Mouse (Mus musculus) thymus, postnatal 14 days (tissue): ENCODE data around the gene Pkhd1.

ENCODE experiments used
- DNase-seq: peaks from one replicate; pipeline ENCODE4 v3.0.0; 2021

Gene Pkhd1

DNA sequence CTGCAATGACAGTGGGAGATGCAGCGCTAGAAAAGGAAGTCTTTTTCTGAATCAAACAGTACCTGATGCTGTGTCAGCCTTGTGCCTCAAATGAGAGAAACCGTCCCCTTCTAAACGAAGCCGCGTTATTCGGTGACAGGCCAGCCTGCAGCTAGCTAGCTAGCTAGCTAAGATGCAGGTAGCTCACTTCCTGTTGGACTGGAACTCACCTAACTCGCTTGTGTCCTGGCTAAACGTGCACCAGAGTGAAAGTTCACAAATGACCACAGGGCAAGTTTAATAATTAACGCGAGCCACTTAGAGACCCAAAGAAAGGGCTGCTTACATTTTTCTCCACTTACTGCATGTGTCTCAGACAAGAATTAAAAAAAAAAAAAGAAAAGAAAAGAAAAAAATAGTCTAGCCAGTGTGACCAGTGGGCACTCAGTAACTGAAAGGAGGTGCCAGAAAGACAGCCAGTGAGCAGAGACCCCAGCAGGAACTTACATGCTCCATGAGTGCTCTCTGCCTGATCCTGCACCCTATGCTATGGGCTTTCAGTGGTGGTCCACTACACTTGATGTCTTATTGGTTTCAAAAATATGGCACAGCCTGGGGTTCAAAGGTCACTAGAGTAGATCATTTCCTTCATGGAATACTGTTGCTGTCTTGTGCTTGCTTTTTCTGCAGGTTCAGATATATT lies at the start of gene Pkhd1:
TSS of gene Pkhd1 (minus strand) at position 216 of the 682 bp plus-strand sequence.
- no peak for DNase-seq

GRCm38 (mm10) chr1:20667567-20667966 lies 49.7 kb upstream of the Pkhd1 start:
- no peak for DNase-seq

DNA sequence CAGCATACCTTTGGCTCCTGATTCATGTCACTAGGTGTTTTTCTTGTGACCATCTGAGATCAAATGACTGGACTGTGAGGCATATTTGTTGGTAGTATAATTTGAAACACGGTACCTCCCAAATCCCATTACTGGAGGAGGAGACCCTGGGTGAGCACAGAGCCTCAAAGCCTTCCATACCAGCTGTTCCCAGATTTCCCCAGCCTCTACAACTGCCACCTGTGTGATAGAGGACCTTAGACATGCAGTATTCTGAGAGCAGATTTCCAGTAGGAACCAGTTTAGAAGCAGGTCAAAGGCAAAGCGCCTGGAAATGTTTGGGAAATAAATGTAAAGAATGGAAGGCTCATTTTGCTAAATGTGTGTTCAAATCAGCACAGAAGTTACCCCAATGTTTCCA lies 48.4 kb upstream of the Pkhd1 start:
- no peak for DNase-seq

DNA sequence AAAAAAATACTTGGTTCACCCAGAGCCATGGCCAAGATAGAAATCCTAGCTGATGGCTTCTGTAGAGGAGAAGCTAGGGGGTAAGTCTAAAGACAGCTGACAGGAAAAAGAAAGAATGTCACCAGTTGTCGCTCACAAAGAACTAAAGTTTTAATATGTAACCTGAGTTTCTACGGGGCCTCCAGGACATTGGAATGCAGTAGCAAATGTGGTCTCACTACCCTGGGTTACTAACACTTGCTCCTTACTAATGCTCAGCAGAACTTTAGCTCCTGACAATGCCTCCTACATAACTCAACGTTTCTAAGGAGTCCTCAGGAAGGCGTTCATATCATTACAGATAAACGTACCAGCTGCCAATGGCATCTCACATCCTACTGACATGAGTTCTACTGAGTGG lies 37.2 kb upstream of the Pkhd1 start:
- DNase-seq: no peak

DNA sequence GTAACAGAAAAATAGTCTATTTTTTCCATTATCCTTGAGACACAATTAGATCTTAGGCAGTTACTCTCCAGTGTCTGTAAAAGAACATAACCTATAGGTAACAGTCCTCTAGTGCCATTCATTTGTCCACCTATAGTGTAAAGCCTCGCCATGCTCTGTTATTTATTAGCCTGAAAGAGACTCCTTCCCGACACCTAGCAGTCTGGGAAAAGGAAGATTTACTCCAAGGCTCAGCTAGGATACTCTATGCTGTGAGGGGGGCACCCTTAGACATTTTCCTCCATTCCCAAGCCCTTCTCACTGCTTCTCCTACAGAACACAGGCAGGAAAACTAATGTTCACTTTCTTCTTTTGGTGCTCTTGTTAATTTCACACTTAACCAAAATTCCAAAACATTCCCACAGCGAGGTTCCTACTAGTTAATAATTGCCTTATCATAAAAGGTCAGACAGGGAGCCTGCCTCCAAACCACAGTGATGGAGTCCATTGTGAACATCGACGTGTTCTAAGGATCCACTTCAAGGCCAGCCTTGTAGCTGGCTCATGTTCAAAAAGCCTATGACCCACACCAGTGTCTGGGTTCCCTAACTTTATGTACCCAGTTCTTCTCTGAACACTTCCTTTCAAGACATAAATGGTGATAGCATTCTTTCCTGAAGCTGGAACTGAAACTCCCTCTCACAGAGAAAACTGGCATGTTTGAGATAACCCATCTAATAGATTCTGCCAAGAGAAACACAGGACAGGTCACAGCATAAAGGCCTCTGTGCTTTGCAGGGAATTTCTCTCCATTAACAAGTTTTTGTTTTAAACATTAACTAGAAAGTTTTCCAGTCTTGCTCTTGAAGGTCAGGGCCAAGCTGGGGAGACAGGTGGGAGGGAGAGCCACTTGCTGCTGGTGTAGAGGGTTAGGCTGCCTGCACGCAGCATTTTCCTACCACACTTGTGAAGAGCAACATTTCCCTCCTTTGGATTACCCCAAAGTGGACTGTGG lies 35.9 kb upstream of the Pkhd1 start:
- DNase-seq: no peak

GRCm38 (mm10) chr1:20634856-20635255 lies 17.0 kb upstream of the Pkhd1 start:
- DNase-seq: no peak

DNA sequence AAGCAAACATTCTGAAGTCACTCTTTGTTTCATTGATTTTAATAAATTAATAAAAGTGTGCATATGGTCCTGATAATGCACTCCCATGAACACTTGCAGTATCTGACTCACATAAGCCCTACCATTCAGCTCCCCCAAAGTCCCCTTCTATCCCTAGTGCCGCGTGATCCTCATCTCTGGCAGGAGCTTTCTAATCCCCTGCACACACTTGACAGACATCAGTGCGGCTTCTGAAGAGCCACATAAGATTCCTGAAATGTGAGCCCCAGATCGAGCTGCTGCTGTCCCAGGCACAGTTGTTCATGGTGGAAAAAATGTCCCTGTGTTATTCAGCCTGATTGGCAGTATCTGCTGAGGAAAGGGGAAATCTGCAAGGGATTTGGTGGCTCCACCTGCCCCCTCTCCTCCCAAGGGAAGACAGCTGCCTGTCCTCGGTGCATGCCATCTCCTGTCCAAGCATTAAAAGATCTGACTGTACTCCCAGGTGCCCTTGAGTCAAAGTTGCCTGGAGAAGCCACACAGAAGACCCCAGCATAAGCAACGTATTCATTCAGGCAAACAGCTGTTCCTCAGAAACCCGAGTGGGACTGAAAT lies 15.5 kb upstream of the Pkhd1 start:
- DNase-seq: no peak

GRCm38 (mm10) chr1:20624564-20624963 lies 6.7 kb upstream of the Pkhd1 start:
- DNase-seq: no peak

DNA sequence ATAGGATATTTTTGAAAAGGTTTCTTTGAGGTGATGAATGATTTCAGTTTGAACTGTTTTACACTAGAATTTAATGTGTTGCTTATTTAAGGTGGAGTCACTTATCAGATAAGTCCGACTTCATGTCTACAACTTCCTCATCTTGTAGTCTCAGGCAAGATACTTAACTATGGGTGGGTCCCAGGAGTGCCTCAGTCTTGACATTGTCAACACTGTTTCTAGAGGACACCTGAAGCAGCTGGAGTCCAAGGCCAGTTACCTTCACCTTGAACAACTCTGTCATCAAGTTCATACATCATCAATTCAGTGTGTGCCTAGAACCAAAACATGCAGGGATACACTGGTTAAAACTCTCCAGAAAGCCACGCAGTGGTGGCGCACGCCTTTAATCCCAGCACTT lies 5.5 kb upstream of the Pkhd1 start:
- DNase-seq: no peak

DNA sequence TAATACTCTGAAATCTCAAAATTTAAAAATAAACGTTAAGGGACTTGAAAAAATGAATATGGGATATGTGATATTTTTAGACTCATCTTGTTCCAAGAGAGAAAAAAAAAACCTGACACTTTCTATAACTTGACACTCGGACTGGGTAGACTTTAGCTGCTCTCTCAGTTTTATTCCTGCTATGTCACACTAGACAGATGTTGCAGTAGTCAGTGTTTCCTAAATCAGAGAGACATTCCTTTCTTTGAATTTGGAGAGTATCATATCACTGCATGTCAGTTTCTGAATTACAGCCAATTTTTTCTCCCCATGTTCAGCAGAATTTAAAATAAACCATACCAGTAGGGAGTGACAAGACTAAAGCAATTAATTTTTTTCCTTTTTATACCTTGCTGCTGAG lies 2.7 kb upstream of the Pkhd1 start:
- DNase-seq: no peak

GRCm38 (mm10) chr1:20619363-20619762 lies 1.5 kb upstream of the Pkhd1 start:
- no peak for DNase-seq

DNA sequence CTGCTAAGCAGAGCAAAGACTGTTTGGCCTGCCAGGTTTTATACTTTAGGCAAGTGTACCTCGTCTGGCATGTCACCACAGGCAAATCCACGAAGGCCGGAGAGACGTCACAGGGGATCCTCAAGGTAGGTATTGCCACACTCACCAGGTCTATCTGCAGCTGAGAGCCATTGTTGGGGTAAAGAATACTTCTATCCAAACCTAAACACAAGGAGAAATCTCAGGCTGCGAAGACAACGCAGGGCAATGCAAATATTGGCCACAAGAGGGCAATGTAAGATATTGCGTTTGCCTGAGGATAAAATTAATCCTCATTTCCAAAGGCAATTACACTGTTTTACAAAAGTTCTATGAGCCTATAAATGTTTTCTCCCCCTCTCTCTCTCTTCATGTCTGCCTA lies 5.2 kb downstream of the Pkhd1 start:
- peak; percentile 5 for DNase-seq

GRCm38 (mm10) chr1:20605489-20605888 lies 12.4 kb downstream of the Pkhd1 start:
- no peak for DNase-seq

DNA sequence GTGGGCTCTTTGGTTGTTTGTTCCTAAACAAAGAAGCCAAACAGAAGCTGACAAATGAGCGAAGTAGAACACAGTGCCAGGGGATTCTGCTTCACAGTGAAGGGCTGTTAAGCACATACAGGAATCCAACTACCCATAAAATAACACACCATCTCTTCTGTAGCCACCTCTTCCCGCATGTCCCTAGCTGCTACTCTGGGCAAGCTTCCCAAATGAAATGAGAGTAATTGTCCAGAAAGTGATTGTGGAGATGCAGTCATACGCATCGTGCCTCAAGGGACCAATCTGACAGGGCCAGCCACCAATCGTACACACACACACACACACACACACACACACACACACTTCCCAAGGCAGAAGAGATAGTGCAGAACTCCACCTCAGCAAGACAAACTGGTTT lies 27.4 kb downstream of the Pkhd1 start:
- DNase-seq: no peak

DNA sequence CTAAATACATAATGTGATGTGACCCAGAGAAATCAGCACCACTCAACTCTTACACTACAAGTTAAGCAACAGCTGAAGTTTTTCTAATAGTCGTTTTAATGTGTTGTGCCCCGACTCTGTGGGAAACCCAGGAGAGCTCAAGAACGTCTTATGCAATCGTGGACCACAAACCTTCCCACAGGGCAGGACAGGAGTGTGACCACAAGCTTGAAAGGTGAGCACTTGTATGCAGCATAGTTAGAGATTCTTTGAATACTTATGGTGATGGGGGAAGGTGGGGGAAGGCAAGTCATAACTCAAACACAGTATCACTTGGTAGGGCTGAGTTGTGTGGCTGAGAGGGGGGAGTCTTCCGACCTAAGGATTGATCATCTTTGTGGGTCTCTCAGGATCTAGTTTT lies 46.4 kb downstream of the Pkhd1 start:
- no peak for DNase-seq

GRCm38 (mm10) chr1:20569430-20569829 lies 48.4 kb downstream of the Pkhd1 start:
- DNase-seq: no peak

- DNase-seq: no peak
Observed at GRCm38 (mm10) chr1:20558443-20558842, 59.4 kb downstream of the Pkhd1 start.

DNA sequence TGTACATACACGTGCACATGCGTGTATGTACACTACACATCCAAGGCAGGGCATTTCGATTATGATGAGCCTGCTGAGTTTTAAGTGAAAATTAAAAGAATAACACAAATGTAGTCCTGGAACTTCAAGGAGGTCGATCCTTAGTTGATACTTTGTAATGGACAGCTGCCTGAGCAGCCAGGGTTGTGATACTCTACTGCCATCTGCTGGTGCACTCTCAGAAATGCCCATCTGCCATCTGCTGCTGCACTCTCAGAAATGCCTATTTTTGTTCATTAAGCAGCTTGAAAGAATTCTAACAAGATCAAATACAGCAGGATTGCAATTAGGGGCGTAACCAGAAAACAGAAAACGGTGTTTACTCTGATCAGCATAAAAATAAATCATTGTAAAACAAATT lies 63.5 kb downstream of the Pkhd1 start:
- no peak for DNase-seq

- no peak for DNase-seq
Observed at GRCm38 (mm10) chr1:20551334-20551733, 66.5 kb downstream of the Pkhd1 start.

DNA sequence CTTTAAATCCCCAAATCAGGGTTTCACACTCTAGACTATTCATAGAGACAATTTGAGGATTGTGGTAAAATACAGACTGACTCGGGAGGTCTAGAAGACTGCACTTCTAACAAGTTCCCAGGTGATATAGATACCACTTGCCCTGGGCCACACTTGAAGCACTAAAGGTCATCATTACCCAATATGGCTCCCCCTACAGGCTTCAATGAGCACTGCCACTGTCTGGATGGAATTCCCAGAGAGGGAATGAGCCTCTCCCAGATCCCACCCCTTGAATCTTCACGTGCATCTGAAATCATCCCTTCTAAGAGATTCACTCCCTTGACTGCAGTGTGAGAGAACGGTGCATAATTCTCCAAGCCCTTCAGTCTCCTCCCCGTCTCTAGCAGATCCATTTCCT lies 73.3 kb downstream of the Pkhd1 start:
- DNase-seq: no peak

GRCm38 (mm10) chr1:20513364-20514084 lies 104.3 kb downstream of the Pkhd1 start:
- DNase-seq: peak; percentile 3

DNA sequence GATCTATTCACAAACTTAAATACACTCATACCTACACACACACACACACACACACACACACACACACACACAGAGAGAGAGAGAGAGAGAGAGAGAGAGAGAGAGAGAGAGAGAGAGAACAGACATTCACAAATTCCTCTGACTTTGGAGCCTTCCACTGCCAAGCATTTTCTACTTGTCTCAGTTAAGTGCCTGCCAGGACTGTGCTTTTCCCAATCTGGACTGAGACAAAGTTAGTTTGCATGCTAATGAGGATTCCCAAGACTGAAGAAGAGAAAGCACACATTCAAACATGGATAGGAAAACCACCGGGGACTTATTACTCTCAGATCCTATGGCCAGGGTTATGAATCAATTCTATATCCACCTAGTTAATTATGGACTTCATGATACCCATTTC lies 118.9 kb downstream of the Pkhd1 start:
- DNase-seq: no peak

GRCm38 (mm10) chr1:20486087-20486486 lies 131.8 kb downstream of the Pkhd1 start:
- DNase-seq: no peak
